In genomic region chr7:75859771-75860196, GRCm38 (mm10) we compare ENCODE assay signal across 11 mouse cellular contexts. TPM values are rescaled to one million over a fixed set of nuclear protein-coding genes. Genes with fewer than 3 reads are reported as not detected.
A peak's percentile ranks its signal among the peaks of the same experiment; 100 is the strongest.
DNase-seq lines count a peak whose midpoint lies in the region; ATAC-seq and TF ChIP-seq lines count a peak whose summit lies in the region.
"Had no signal": no experiment of that assay in that cellular context is flagged by ENCODE, and none has a peak within 500 bp of the region (broad histone marks: within the 10 kb centered on the region; RNA-seq: fewer than 3 reads in every experiment).

No protein-coding gene starts in this region.

- H3K9me3 ChIP-seq in limb, embryonic 14.5 days (ENCODE audit: control insufficient read depth, low read length), result no peaks in the 10 kb centered on the region
- H3K9me3 ChIP-seq in limb, embryonic 10.5 days (replicated peaks), result no peaks in the 10 kb centered on the region
- H3K9me3 ChIP-seq in liver, embryonic 16.5 days (replicated peaks; ENCODE audit: control insufficient read depth, low read length), result no peaks in the 10 kb centered on the region
- H3K9me3 ChIP-seq in heart, embryonic 10.5 days, result no peaks in the 10 kb centered on the region

- H3K4me1 ChIP-seq in limb, embryonic 14.5 days (ENCODE audit: control insufficient read depth, insufficient read depth, low read length), result peaks cover 11% of the 10 kb centered on the region; the same call in 1 of the 2 replicates
- H3K4me1 ChIP-seq in limb, embryonic 10.5 days, result peaks cover 13% of the 10 kb centered on the region; the same call in 1 of the 2 replicates
- peaks cover 47% of the 10 kb centered on the region for H3K4me1 ChIP-seq in liver, embryonic 16.5 days (ENCODE audit: control insufficient read depth, low read depth, low read length)
- peaks cover 16% of the 10 kb centered on the region for H3K4me1 ChIP-seq in heart, embryonic 10.5 days

- 73% methylated on average over 9 of the region's 9 CpGs for WGBS in limb, embryonic 14.5 days
- WGBS in limb, embryonic 10.5 days, result 92% methylated on average over 9 of the region's 9 CpGs
- 63% methylated on average over 9 of the region's 9 CpGs for WGBS in liver, embryonic 16.5 days (ENCODE audit: insufficient replicate concordance)
- 79% methylated on average over 9 of the region's 9 CpGs for WGBS in heart, embryonic 10.5 days

- ATAC-seq in limb, embryonic 14.5 days (ENCODE audit: low FRiP score, low read depth), result peak; percentile 34; the same call in 1 of the 2 replicates
- no peak for ATAC-seq in liver, embryonic 16.5 days (ENCODE audit: low read depth)

- H3K27me3 ChIP-seq in limb, embryonic 14.5 days (ENCODE audit: control insufficient read depth, insufficient read depth, low read length), result no peaks in the 10 kb centered on the region
- no peaks in the 10 kb centered on the region for H3K27me3 ChIP-seq in limb, embryonic 10.5 days (ENCODE audit: low read depth, poor library complexity, severe bottlenecking)
- H3K27me3 ChIP-seq in liver, embryonic 16.5 days (ENCODE audit: control insufficient read depth, insufficient read depth, low read depth, low read length), result no peaks in the 10 kb centered on the region
- H3K27me3 ChIP-seq in heart, embryonic 10.5 days (ENCODE audit: insufficient read depth, poor library complexity, severe bottlenecking), result no peaks in the 10 kb centered on the region

- no peak overlapping the region for H3K4me3 ChIP-seq in limb, embryonic 14.5 days (replicated peaks; ENCODE audit: low read length)
- H3K4me3 ChIP-seq in limb, embryonic 10.5 days, result no peak overlapping the region
- H3K4me3 ChIP-seq in liver, embryonic 16.5 days (ENCODE audit: low read depth, low read length), result no peak overlapping the region
- no peak overlapping the region for H3K4me3 ChIP-seq in heart, embryonic 10.5 days

- H3K36me3 ChIP-seq in limb, embryonic 14.5 days (ENCODE audit: control insufficient read depth, insufficient read depth, low read length), result peaks cover 7% of the 10 kb centered on the region
- peaks cover 51% of the 10 kb centered on the region for H3K36me3 ChIP-seq in limb, embryonic 10.5 days
- peaks cover 5% of the 10 kb centered on the region for H3K36me3 ChIP-seq in liver, embryonic 16.5 days (ENCODE audit: control insufficient read depth, insufficient read depth)
- peaks cover 33% of the 10 kb centered on the region for H3K36me3 ChIP-seq in heart, embryonic 10.5 days

- H3K4me2 ChIP-seq in limb, embryonic 14.5 days (replicated peaks; ENCODE audit: low read depth, low read length, severe bottlenecking), result no peak overlapping the region
- no peak overlapping the region for H3K4me2 ChIP-seq in liver, embryonic 16.5 days (ENCODE audit: low read depth, low read length)

- TF ChIP-seq POLR2A in limb, embryonic 14.5 days (IDR thresholded peaks at IDR 0.05; ENCODE audit: borderline replicate concordance, extremely low read depth, insufficient read depth, insufficient read length), result no peak

- H3K9ac ChIP-seq in limb, embryonic 14.5 days (ENCODE audit: low read depth, low read length, severe bottlenecking), result no peak overlapping the region
- no peak overlapping the region for H3K9ac ChIP-seq in liver, embryonic 16.5 days (ENCODE audit: low read depth, low read length)

- H3K27ac ChIP-seq in limb, embryonic 14.5 days (replicated peaks; ENCODE audit: low read depth, low read length), result no peak overlapping the region
- no peak overlapping the region for H3K27ac ChIP-seq in limb, embryonic 10.5 days
- 0 out of 2 replicates have a peak overlapping the region, but pooled peaks have one; percentile 42 for H3K27ac ChIP-seq in liver, embryonic 16.5 days (ENCODE audit: low read length)
- no peak overlapping the region for H3K27ac ChIP-seq in heart, embryonic 10.5 days
- H3K27ac ChIP-seq: macrophage had no signal

- DNase-seq in limb, embryonic 14.5 days (ENCODE audit: low spot score), result no peak
- DNase-seq in limb, embryonic 10.5 days (ENCODE audit: low spot score), result no peak
- peak; percentile 83 for DNase-seq in brain, adult 2 months (ENCODE audit: low read depth, low spot score)
- DNase-seq in cerebellum, postnatal 10 days, result peak; percentile 74 to 80
- no peak for DNase-seq in urinary bladder, postnatal 25 days (ENCODE audit: low spot score)
- no peak for DNase-seq in heart, embryonic 10.5 days (ENCODE audit: low spot score)
- no peak for DNase-seq in urinary bladder, adult 18-20 months (ENCODE audit: low spot score in 2 of 2)
- DNase-seq: adrenal gland, adult 2 months; thymus, postnatal 36 days had no signal

RNA-seq across cellular contexts. Expression of gene Klhl25, which starts 11.7 kb away (rescaled TPM):
- polyA plus RNA-seq in limb, embryonic 14.5 days (2012; rRNA removed), result 17.2 and 20.8 TPM in 2 replicates
- 17.9 and 19.4 TPM in 2 replicates for polyA plus RNA-seq in limb, embryonic 14.5 days (2014; fragmentation: Nextera tagmentation; extraction: Ambion mirVana)
- polyA plus RNA-seq in limb, embryonic 10.5 days (2016; fragmentation: Nextera tagmentation; extraction: Ambion mirVana), result 23.5 and 26.5 TPM in 2 replicates
- 19.4 and 22.5 TPM in 2 replicates for polyA plus RNA-seq in liver, embryonic 16.5 days (2015; fragmentation: Nextera tagmentation; extraction: Ambion mirVana)
- polyA plus RNA-seq in heart, embryonic 10.5 days (2016; fragmentation: Nextera tagmentation; extraction: Ambion mirVana), result 12.7 and 15.0 TPM in 2 replicates

Comparison
In these comparisons a context has a peak if more than half of its experiments do, and no peak if none do; other contexts are left out.
1. DNase-seq: peak in brain, adult 2 months (single experiment) and cerebellum, postnatal 10 days (2 of 2); none in limb, embryonic 14.5 days (single experiment), limb, embryonic 10.5 days (single experiment), urinary bladder, postnatal 25 days (single experiment), heart, embryonic 10.5 days (single experiment) and urinary bladder, adult 18-20 months (0 of 2).